Mouse (Mus musculus) cerebellum, adult 2 months (tissue): ENCODE results near the gene Nipal1. TPM values are rescaled to one million over a fixed set of nuclear protein-coding genes. Genes with fewer than 3 reads are reported as not detected.
A peak's percentile ranks its signal among the peaks of the same experiment; 100 is the strongest.

Experiments used
- DNase-seq, 2 experiments: peaks; one replicate each; pipeline ENCODE4 v3.0.0; 2021
- H3K27ac ChIP-seq: fragments of 200-500 bp; 2 replicates; pipeline ENCODE4 v1.5.1; 2012; ENCODE audit warnings: low read length, control low read depth, inconsistent platforms; ENCODE audit not compliant: insufficient read depth
- H3K27me3 ChIP-seq: fragments of 200-500 bp; 2 replicates; pipeline ENCODE4 v1.6.1; 2012; ENCODE audit warnings: inconsistent platforms, mild to moderate bottlenecking, low read length, moderate library complexity; ENCODE audit not compliant: control insufficient read depth, insufficient read depth
- H3K4me1 ChIP-seq: fragments of 200-500 bp; 2 replicates; pipeline ENCODE4 v1.6.1; 2011; ENCODE audit warnings: low read length; ENCODE audit not compliant: control insufficient read depth, insufficient read depth
- H3K4me3 ChIP-seq: fragments of 200-500 bp; replicated peaks from 2 replicates; pipeline ENCODE3; 2011; ENCODE audit warnings: mild to moderate bottlenecking, low read depth, low read length, control low read depth; ENCODE audit not compliant: insufficient read depth
- CTCF ChIP-seq: fragments of 200-500 bp; IDR thresholded peaks from 2 replicates; pipeline ENCODE4 v1.5.1; 2011; ENCODE audit warnings: low read depth, mild to moderate bottlenecking, control low read depth, low read length, moderate library complexity, borderline replicate concordance; ENCODE audit not compliant: insufficient read depth
- POLR2A ChIP-seq: fragments of 200-500 bp; IDR thresholded peaks from 2 replicates; pipeline ENCODE4 v1.6.1; 2011; ENCODE audit warnings: low read length, control low read depth, borderline replicate concordance; ENCODE audit not compliant: insufficient read depth
- WGBS: fragments of 180-500 bp; shearing (Covaris S2); methylation state at CpG from one replicate; pipeline ENCODE4 v1.1.7; 2018; 5-methylcytosine and 5-hydroxymethylcytosine counted together
- polyA plus RNA-seq: library from polyadenylated mRNA; depleted of rRNA; stranded (reverse); fragments of >200 nt; gene quantifications from 2 replicates; pipeline ENCODE4 v1.2.3, GENCODE M21; 2012; rRNA removed

The Nipal1 gene
- not detected in 2 replicates for polyA plus RNA-seq

DNA sequence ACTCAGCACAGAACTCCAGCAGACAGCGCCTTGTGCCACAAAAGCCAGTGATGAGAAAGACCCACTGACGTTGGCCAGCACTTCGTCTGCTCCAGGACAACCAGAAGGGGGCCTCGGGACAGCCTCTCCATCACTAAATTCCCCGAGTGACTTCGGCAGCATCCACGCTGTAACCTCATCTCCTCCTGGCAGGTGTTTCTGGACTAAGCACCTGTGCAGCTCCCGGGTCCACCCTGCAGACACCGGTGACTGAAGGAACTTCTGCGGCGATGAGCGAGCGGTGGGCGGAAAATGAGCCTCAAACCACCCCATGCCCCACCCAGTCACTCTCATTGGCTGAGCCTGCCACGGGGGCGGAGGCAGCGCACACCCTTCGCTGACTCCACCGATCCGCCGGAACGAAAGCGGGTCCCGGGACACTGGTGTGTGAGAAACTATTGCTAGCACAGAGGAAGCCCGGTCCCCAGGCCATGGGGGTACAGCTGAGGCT is at the start of gene Nipal1:
Gene Nipal1, plus strand, starts transcription at position 378 of the 490 bp plus-strand sequence.
- no peaks in the 10 kb centered on the region; the same call in 1 of the 2 replicates for H3K27me3 ChIP-seq
- DNase-seq, result peak; percentile 6 to 14
- no peak within 1 kb of the TSS for H3K27ac ChIP-seq
- TF ChIP-seq CTCF (no peak), POLR2A (no peak)
- no peaks in the 10 kb centered on the region for H3K4me1 ChIP-seq
- peak within 1 kb of the TSS; percentile 50 for H3K4me3 ChIP-seq
- 1% methylated on average over 25 of the region's 25 CpGs for WGBS

- no peak overlapping the region for H3K4me3 ChIP-seq
- no peaks in the 10 kb centered on the region for H3K4me1 ChIP-seq
- 16% methylated on average over 5 of the region's 5 CpGs for WGBS
- no peak; the same call in 1 of the 2 replicates for TF ChIP-seq CTCF
- TF ChIP-seq POLR2A, result no peak
- no peaks in the 10 kb centered on the region for H3K27me3 ChIP-seq
- H3K27ac ChIP-seq, result no peak overlapping the region
- peak in 1 of 2 experiments; percentile 5 for DNase-seq
Observed at GRCm38 (mm10) chr5:72601006-72601405, 46.6 kb upstream of the Nipal1 start.

DNA sequence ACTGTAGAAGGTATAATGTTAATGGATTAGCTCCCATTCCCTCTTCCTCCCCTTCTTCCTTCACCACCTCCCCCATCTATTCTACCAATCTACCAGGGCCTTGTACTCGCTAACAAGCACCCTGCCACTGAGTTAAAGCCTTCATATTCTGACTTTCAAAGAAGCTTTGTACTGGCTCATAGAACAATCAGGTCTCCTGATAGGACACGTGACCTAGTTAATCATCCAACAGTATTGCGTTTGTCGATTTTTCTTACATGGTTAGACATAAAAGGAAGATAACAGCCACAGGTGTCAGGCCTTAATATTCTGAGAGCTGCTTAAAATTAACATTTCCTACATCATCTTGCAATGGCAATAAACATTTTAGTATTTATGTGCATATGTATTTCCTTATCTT is 44.5 kb upstream of the Nipal1 start:
- DNase-seq, result no peak
- 93% methylated on average over 4 of the region's 4 CpGs for WGBS
- Histone ChIP-seq H3K4me1 (no peaks in the 10 kb centered on the region), H3K27me3 (no peaks in the 10 kb centered on the region), H3K27ac (no peak overlapping the region), H3K4me3 (no peak overlapping the region)
- no peak for TF ChIP-seq CTCF
- no peak for TF ChIP-seq POLR2A

DNA sequence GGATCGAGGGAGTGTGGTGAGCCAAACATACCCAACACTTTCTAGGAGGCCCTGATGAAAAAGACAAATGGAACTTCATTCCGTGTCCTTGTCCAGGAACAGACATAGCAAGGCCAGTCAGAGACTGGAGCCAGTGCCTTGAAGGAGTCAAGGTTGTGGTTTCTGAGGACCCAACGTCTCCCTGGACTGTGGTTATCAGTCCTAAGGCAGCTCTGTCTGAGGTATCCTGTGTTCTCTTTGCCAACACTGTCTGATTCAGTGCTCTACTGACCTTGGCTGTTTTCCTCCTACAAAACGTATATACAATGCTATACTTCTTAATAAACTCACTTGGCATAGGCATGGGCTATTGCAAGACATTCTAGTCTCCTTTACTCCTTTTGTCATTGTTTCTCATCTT is 30.2 kb upstream of the Nipal1 start:
- H3K4me1 ChIP-seq, result no peaks in the 10 kb centered on the region
- no peak for DNase-seq
- no peaks in the 10 kb centered on the region for H3K27me3 ChIP-seq
- WGBS, result 82% methylated on average over 4 of the region's 4 CpGs
- TF ChIP-seq POLR2A (no peak), CTCF (no peak)
- no peak overlapping the region for H3K27ac ChIP-seq
- H3K4me3 ChIP-seq, result no peak overlapping the region

DNA sequence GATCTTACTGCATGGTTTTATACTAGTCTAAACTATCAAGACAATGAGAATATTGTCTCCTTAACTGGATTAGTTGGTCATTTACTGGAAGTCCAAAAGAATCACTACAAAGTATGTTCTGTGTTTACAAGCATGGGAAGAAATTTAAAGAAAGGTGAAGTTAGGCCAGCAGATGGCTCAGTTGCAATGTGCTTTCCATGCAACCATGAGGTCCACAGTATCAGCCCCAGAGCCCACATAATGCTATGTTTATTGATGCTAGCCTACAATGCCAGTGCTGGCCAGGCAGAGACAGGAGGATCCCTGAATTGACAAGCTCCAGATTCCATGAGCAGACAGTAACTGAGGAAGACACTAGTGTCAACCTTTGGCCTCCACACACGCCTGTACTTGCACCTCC is 26.6 kb upstream of the Nipal1 start:
- H3K27ac ChIP-seq, result no peak overlapping the region

DNA sequence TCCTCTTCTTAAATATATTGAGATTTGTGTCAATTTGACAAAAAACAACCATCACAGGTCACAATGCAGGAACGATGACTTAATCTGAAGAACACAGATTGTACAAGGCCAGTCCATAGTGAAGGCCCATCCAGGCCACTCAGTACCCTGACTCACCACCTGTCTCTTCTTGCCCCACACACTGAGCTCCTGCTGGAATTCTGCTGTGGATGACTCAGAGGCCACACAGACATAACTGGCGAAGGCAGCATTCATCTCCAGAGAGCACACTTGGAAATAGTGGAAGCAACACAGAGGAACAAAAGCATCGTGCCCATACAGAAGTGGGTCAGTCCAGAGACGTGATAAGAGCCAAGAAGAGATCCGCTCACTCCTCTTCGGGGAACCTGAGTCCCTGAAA is 17.6 kb upstream of the Nipal1 start:
- Histone ChIP-seq H3K27me3 (no peaks in the 10 kb centered on the region), H3K4me1 (no peaks in the 10 kb centered on the region), H3K4me3 (no peak overlapping the region), H3K27ac (no peak overlapping the region)
- no peak for DNase-seq
- no peak for TF ChIP-seq CTCF
- WGBS, result 75% methylated on average over 6 of the region's 6 CpGs

More for the DNA sequence above, 26.6 kb upstream of the Nipal1 start:
- TF ChIP-seq CTCF (no peak), POLR2A (no peak)
- Histone ChIP-seq H3K4me3 (no peak overlapping the region), H3K4me1 (no peaks in the 10 kb centered on the region), H3K27me3 (no peaks in the 10 kb centered on the region)
- DNase-seq, result no peak
- 96% methylated on average over 1 of the region's 1 CpGs for WGBS

- H3K4me1 ChIP-seq, result no peaks in the 10 kb centered on the region
- no peak for DNase-seq
- TF ChIP-seq CTCF (no peak), POLR2A (no peak)
- WGBS, result 85% methylated on average over 9 of the region's 9 CpGs
- H3K27me3 ChIP-seq, result no peaks in the 10 kb centered on the region
- H3K27ac ChIP-seq, result no peak overlapping the region
- H3K4me3 ChIP-seq, result no peak overlapping the region
Observed at GRCm38 (mm10) chr5:72634791-72635271, 12.8 kb upstream of the Nipal1 start.

GRCm38 (mm10) chr5:72636122-72636521 is 11.5 kb upstream of the Nipal1 start:
- no peak for TF ChIP-seq POLR2A
- TF ChIP-seq CTCF, result no peak
- 77% methylated on average over 3 of the region's 3 CpGs for WGBS
- Histone ChIP-seq H3K27ac (no peak overlapping the region), H3K4me1 (no peaks in the 10 kb centered on the region), H3K4me3 (no peak overlapping the region), H3K27me3 (no peaks in the 10 kb centered on the region)
- no peak for DNase-seq

- Histone ChIP-seq H3K4me3 (no peak overlapping the region), H3K4me1 (no peaks in the 10 kb centered on the region), H3K27ac (no peak overlapping the region), H3K27me3 (no peaks in the 10 kb centered on the region)
- no peak for DNase-seq
- WGBS, result 91% methylated on average over 3 of the region's 3 CpGs
- TF ChIP-seq CTCF (no peak), POLR2A (no peak)
Observed at GRCm38 (mm10) chr5:72636576-72636975, 11.0 kb upstream of the Nipal1 start.
